Mouse (Mus musculus) small intestine, adult 2 months (tissue): ENCODE results near the gene Ppme1. TPM values are rescaled to one million over a fixed set of nuclear protein-coding genes. Genes with fewer than 3 reads are reported as not detected.

ENCODE experiments used
- H3K27ac ChIP-seq: fragments of 200-500 bp; 2 replicates; pipeline ENCODE4 v1.5.1; 2012; ENCODE audit warnings: low read depth, low read length, control low read depth, inconsistent platforms; ENCODE audit not compliant: insufficient read depth
- H3K27me3 ChIP-seq: fragments of 200-500 bp; 2 replicates; pipeline ENCODE4 v1.6.1; 2012; ENCODE audit warnings: mild to moderate bottlenecking, moderate library complexity, low read length, inconsistent platforms; ENCODE audit not compliant: control insufficient read depth, insufficient read depth
- H3K36me3 ChIP-seq: fragments of 200-500 bp; 2 replicates; pipeline ENCODE4 v1.6.1; 2012; ENCODE audit warnings: mild to moderate bottlenecking, low read length, control low read depth, inconsistent platforms; ENCODE audit not compliant: control insufficient read depth, insufficient read depth
- H3K4me1 ChIP-seq: fragments of 200-500 bp; 2 replicates; pipeline ENCODE4 v1.6.1; 2012; ENCODE audit warnings: low read length, inconsistent platforms, mixed read lengths; ENCODE audit not compliant: control insufficient read depth, insufficient read depth, insufficient read length
- H3K4me3 ChIP-seq: fragments of 200-500 bp; 2 replicates; pipeline ENCODE4 v1.5.1; 2012; ENCODE audit warnings: low read depth, mild to moderate bottlenecking, control low read depth, inconsistent platforms, low read length, moderate library complexity
- CTCF ChIP-seq: fragments of 200-500 bp; IDR thresholded peaks from 2 replicates; pipeline ENCODE4 v1.5.1; 2012; ENCODE audit warnings: low read depth, mild to moderate bottlenecking, control low read depth, inconsistent platforms, low read length, moderate library complexity, mixed read lengths; ENCODE audit not compliant: insufficient replicate concordance, insufficient read length; ENCODE audit errors: extremely low read depth
- POLR2A ChIP-seq: fragments of 200-500 bp; IDR thresholded peaks from 2 replicates; pipeline ENCODE4 v1.6.1; 2012; ENCODE audit warnings: low read depth, mild to moderate bottlenecking, control low read depth, inconsistent platforms, low read length, moderate library complexity
- WGBS: fragments of 180-500 bp; shearing (Covaris S2); methylation state at CpG from one replicate; pipeline ENCODE4 v1.1.7; 2018; 5-methylcytosine and 5-hydroxymethylcytosine counted together
- polyA plus RNA-seq: library from polyadenylated mRNA; depleted of rRNA; stranded (reverse); fragments of >200 nt; gene quantifications from 2 replicates; pipeline ENCODE4 v1.2.3, GENCODE M21; 2012; rRNA removed

Ppme1 gene
- 35.1 and 45.8 TPM in 2 replicates for polyA plus RNA-seq

- peak; percentile 85 for TF ChIP-seq POLR2A
- 0 out of 2 replicates have a peak, but pooled peaks have one; percentile 36 for TF ChIP-seq CTCF
- under 1% methylated on average over 54 of the region's 54 CpGs for WGBS
Observed at GRCm38 (mm10) chr7:100371495-100372451, at the start of gene Ppme1, which contains the start of gene C2cd3. Gene Ppme1, minus strand, starts transcription at chr7:100372307. Gene C2cd3, plus strand, starts transcription at chr7:100372233.

DNA sequence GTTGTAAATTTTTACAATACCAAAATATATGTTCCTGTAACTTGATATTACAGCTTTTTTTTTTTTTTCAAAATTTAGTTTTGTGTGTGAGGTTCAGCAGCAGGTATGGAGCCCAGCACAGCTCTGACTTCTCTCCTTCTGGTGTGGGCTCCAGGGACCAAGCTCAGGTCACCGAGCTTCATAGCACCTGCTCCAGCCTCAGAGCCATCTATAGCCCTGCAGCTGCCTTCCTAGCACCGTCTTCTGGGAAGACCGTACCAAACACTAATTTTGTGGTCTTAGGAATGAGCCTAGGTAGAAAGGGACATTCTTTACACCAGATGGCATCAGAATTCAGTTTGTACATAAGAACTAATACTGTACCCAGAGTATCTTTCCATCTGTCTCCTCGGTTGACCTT is 36.6 kb upstream of the Ppme1 start:
- peaks cover 30% of the 10 kb centered on the region for H3K36me3 ChIP-seq
- H3K4me1 ChIP-seq = no peaks in the 10 kb centered on the region; the same call in 1 of the 2 replicates
- H3K27me3 ChIP-seq = no peaks in the 10 kb centered on the region
- WGBS = 75% methylated on average over 4 of the region's 4 CpGs
- H3K27ac ChIP-seq = no peak overlapping the region
- no peak overlapping the region for H3K4me3 ChIP-seq
- TF ChIP-seq POLR2A = no peak
- TF ChIP-seq CTCF = no peak

More at GRCm38 (mm10) chr7:100371495-100372451, at the start of gene Ppme1, which contains the start of gene C2cd3:
- H3K27me3 ChIP-seq = no peaks in the 10 kb centered on the region
- H3K36me3 ChIP-seq = peaks cover 6% of the 10 kb centered on the region; the same call in 1 of the 2 replicates
- H3K4me1 ChIP-seq = no peaks in the 10 kb centered on the region
- H3K4me3 ChIP-seq = peak within 1 kb of the TSS; percentile 87
- peak within 1 kb of the TSS; percentile 88 for H3K27ac ChIP-seq

- TF ChIP-seq CTCF (no peak), POLR2A (no peak)
- Histone ChIP-seq H3K27me3 (no peaks in the 10 kb centered on the region), H3K27ac (no peak overlapping the region), H3K36me3 (peaks cover 29% of the 10 kb centered on the region), H3K4me1 (no peaks in the 10 kb centered on the region; the same call in 1 of the 2 replicates), H3K4me3 (no peak overlapping the region)
- WGBS = 97% methylated on average over 5 of the region's 5 CpGs
Observed at GRCm38 (mm10) chr7:100407677-100408076, 35.6 kb upstream of the Ppme1 start.

DNA sequence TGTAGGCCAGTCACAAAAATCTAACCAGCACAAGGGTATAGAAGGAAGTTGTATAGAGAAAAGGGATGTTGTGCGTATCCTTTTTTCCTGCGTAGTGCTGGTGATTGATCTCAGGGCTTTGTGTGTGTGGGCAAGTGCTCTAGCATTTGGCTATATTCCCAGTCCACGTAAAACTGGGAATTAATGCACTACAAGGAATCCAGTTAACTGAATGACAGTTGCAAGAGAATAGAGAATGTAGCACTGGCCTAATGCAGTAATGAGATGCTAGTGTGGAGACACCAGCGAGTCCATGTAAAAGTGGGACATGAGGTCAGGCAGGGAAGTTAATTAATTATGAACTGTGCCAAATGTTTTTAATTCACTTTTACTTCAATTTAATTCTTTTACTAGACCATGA is 30.6 kb upstream of the Ppme1 start:
- Histone ChIP-seq H3K4me3 (no peak overlapping the region), H3K4me1 (peaks cover 3% of the 10 kb centered on the region), H3K36me3 (peaks cover 24% of the 10 kb centered on the region), H3K27ac (no peak overlapping the region), H3K27me3 (no peaks in the 10 kb centered on the region)
- 62% methylated on average over 4 of the region's 4 CpGs for WGBS
- TF ChIP-seq POLR2A = no peak
- no peak for TF ChIP-seq CTCF

- H3K4me3 ChIP-seq = no peak overlapping the region
- H3K36me3 ChIP-seq = peaks cover 17% of the 10 kb centered on the region
- TF ChIP-seq POLR2A = no peak
- TF ChIP-seq CTCF = no peak
- 24% methylated on average over 4 of the region's 4 CpGs for WGBS
- peak overlapping the region; percentile 57; the same call in 1 of the 2 replicates for H3K27ac ChIP-seq
- peaks cover 3% of the 10 kb centered on the region for H3K4me1 ChIP-seq
- H3K27me3 ChIP-seq = no peaks in the 10 kb centered on the region
Observed at GRCm38 (mm10) chr7:100400899-100401539, 28.9 kb upstream of the Ppme1 start.

DNA sequence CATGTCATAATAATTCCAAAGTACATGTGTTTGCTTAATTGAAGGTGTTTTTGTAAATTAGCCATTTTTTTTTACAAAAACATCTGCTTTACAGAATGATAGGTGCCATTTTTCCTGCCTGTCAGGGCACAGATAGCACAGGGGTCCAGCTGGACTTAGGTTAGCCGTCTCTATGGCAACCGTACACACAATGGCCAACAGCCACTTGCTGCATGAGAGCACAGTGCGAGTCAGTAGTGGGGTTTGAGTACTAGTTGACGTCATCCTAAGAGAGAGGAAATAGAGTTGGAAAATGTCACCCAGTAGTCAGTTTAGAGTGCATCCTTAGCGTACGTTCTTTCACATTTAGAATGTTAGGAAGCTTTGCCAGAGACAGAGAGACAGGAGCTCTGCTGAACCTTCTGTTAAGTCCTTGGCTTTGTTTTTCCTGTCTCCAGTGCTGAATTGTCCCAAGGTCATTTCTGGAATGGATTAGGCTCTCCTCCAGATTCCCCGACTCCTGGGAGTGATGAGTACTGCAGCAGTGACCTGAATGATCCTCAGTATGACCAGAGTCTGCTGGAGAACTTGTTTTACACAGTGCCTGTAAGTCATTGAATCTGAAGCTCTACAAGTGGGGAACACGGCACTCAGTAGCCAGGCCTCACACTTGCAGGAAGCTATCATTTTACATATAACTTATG is 27.3 kb upstream of the Ppme1 start:
- TF ChIP-seq POLR2A = no peak
- TF ChIP-seq CTCF = no peak
- peaks cover 3% of the 10 kb centered on the region for H3K4me1 ChIP-seq
- H3K27me3 ChIP-seq = no peaks in the 10 kb centered on the region
- 64% methylated on average over 8 of the region's 8 CpGs for WGBS
- no peak overlapping the region for H3K4me3 ChIP-seq
- peaks cover 23% of the 10 kb centered on the region for H3K36me3 ChIP-seq
- H3K27ac ChIP-seq = no peak overlapping the region
